Mouse (Mus musculus): ENCODE results near the gene Nsun4.
A peak's percentile ranks its signal among the peaks of the same experiment; 100 is the strongest.

Nsun4 gene

DNA sequence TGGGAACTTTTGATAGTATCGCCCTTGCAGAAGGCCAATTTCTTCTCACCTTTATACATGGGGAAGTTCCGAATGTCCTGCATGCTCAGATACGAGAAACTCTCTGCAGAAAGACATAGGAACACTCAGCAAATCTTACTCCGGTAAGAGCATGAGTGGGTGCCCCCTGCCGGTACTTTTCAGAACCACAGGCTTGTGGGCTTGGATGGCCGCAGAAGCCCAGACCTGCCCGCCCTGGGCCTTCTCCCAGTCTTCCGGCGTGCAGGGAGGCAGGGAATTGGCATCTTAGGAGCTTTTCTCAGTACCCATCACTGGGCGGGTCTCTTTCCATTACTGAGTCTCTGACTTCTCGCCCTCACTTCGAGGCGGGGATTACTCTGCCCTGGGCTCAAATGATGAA is 69.6 kb downstream of the Nsun4 start:
- DNase-seq (ENCODE audit: low spot score): peak; percentile 80

All from lung, postnatal 25 days (tissue).